Mouse (Mus musculus): Measurements from ENCODE around the gene Fbxo17. TPM values are rescaled to one million over a fixed set of nuclear protein-coding genes. Genes with fewer than 3 reads are reported as not detected.
A peak's percentile ranks its signal among the peaks of the same experiment; 100 is the strongest.

The Fbxo17 gene
- polyA plus RNA-seq, 1 experiment from 2014 or later: 13.6 TPM

- no peaks in the 10 kb centered on the region for H3K9me3 ChIP-seq
- H3K4me3 ChIP-seq: peak within 1 kb of the TSS; percentile 23; the same call in 1 of the 2 replicates
- DNase-seq (ENCODE audit: low spot score): no peak
- H3K4me1 ChIP-seq: peaks cover 8% of the 10 kb centered on the region; the same call in 1 of the 2 replicates
- H3K27ac ChIP-seq: no peak within 1 kb of the TSS
- 3% methylated on average over 17 of the region's 17 CpGs for WGBS
- H3K36me3 ChIP-seq: peaks cover 52% of the 10 kb centered on the region
- peaks cover 27% of the 10 kb centered on the region for H3K27me3 ChIP-seq (ENCODE audit: insufficient read depth, poor library complexity, severe bottlenecking)
Measured at GRCm38 (mm10) chr7:28756079-28756478, 39.5 kb downstream of the Fbxo17 start, which contains the start of gene Ccer2. Gene Ccer2 (plus strand): TSS chr7:28756174.

GRCm38 (mm10) chr7:28758623-28759022 is 42.0 kb downstream of the Fbxo17 start:
- Histone ChIP-seq H3K9me3 (no peaks in the 10 kb centered on the region), H3K36me3 (peaks cover 51% of the 10 kb centered on the region), H3K4me3 (no peak overlapping the region), H3K4me1 (peaks cover 13% of the 10 kb centered on the region; the same call in 1 of the 2 replicates), H3K27ac (no peak overlapping the region), H3K27me3 (ENCODE audit: insufficient read depth, poor library complexity, severe bottlenecking) (peaks cover 27% of the 10 kb centered on the region)
- DNase-seq (ENCODE audit: low spot score): no peak
- WGBS: 81% methylated on average over 13 of the region's 13 CpGs

GRCm38 (mm10) chr7:28761907-28762306 is 45.3 kb downstream of the Fbxo17 start:
- Histone ChIP-seq H3K27me3 (ENCODE audit: insufficient read depth, poor library complexity, severe bottlenecking) (peaks cover 10% of the 10 kb centered on the region), H3K4me3 (no peak overlapping the region), H3K36me3 (peaks cover 42% of the 10 kb centered on the region), H3K9me3 (no peaks in the 10 kb centered on the region), H3K4me1 (peaks cover 19% of the 10 kb centered on the region), H3K27ac (no peak overlapping the region)
- DNase-seq (ENCODE audit: low spot score): no peak
- WGBS: 87% methylated on average over 9 of the region's 9 CpGs

GRCm38 (mm10) chr7:28765211-28765610 is 48.6 kb downstream of the Fbxo17 start:
- DNase-seq (ENCODE audit: low spot score): no peak
- 82% methylated on average over 6 of the region's 6 CpGs for WGBS
- Histone ChIP-seq H3K27ac (no peak overlapping the region), H3K27me3 (ENCODE audit: insufficient read depth, poor library complexity, severe bottlenecking) (no peaks in the 10 kb centered on the region), H3K4me3 (peak overlapping the region; percentile 84), H3K4me1 (peaks cover 29% of the 10 kb centered on the region), H3K36me3 (peaks cover 23% of the 10 kb centered on the region), H3K9me3 (no peaks in the 10 kb centered on the region)

- peaks cover 29% of the 10 kb centered on the region for H3K4me1 ChIP-seq
- peak; percentile 99 for DNase-seq (ENCODE audit: low spot score)
- peak within 1 kb of the TSS; percentile 84 for H3K4me3 ChIP-seq
- under 1% methylated on average over 45 of the region's 45 CpGs for WGBS
- no peaks in the 10 kb centered on the region for H3K27me3 ChIP-seq (ENCODE audit: insufficient read depth, poor library complexity, severe bottlenecking)
- peak within 1 kb of the TSS; percentile 87 for H3K27ac ChIP-seq
- no peaks in the 10 kb centered on the region for H3K9me3 ChIP-seq
- peaks cover 12% of the 10 kb centered on the region for H3K36me3 ChIP-seq
Measured at GRCm38 (mm10) chr7:28766173-28766879, 49.7 kb downstream of the Fbxo17 start, which contains the start of gene Sirt2. Gene Sirt2 (plus strand): TSS chr7:28766735.

GRCm38 (mm10) chr7:28766910-28767309 is 50.3 kb downstream of the Fbxo17 start:
- H3K4me3 ChIP-seq: peak overlapping the region; percentile 84
- peaks cover 24% of the 10 kb centered on the region for H3K4me1 ChIP-seq
- DNase-seq (ENCODE audit: low spot score): no peak
- WGBS: 8% methylated on average over 14 of the region's 14 CpGs
- H3K36me3 ChIP-seq: peaks cover 6% of the 10 kb centered on the region; the same call in 1 of the 2 replicates
- H3K27ac ChIP-seq: peak overlapping the region; percentile 87
- no peaks in the 10 kb centered on the region for H3K27me3 ChIP-seq (ENCODE audit: insufficient read depth, poor library complexity, severe bottlenecking)
- no peaks in the 10 kb centered on the region for H3K9me3 ChIP-seq

GRCm38 (mm10) chr7:28767462-28767965 is 50.9 kb downstream of the Fbxo17 start, which contains the start of gene Nfkbib:
Gene Nfkbib (minus strand): TSS chr7:28767512.
- H3K36me3 ChIP-seq: 0 out of 2 replicates have a peak, but pooled peaks cover 3% of the 10 kb centered on the region
- H3K9me3 ChIP-seq: no peaks in the 10 kb centered on the region
- H3K27me3 ChIP-seq (ENCODE audit: insufficient read depth, poor library complexity, severe bottlenecking): no peaks in the 10 kb centered on the region
- H3K4me1 ChIP-seq: peaks cover 23% of the 10 kb centered on the region
- H3K27ac ChIP-seq: peak within 1 kb of the TSS; percentile 87
- WGBS: 71% methylated on average over 7 of the region's 7 CpGs
- peak within 1 kb of the TSS; percentile 84 for H3K4me3 ChIP-seq
- no peak for DNase-seq (ENCODE audit: low spot score)

- Histone ChIP-seq H3K36me3 (peaks cover 4% of the 10 kb centered on the region), H3K4me1 (peaks cover 35% of the 10 kb centered on the region), H3K27me3 (ENCODE audit: insufficient read depth, poor library complexity, severe bottlenecking) (no peaks in the 10 kb centered on the region), H3K27ac (no peak overlapping the region), H3K4me3 (no peak overlapping the region), H3K9me3 (no peaks in the 10 kb centered on the region)
- WGBS: 88% methylated on average over 9 of the region's 9 CpGs
- no peak for DNase-seq (ENCODE audit: low spot score)
Measured at GRCm38 (mm10) chr7:28769414-28769958, 52.9 kb downstream of the Fbxo17 start.

- Histone ChIP-seq H3K4me3 (no peak overlapping the region), H3K27ac (no peak overlapping the region), H3K9me3 (no peaks in the 10 kb centered on the region), H3K27me3 (ENCODE audit: insufficient read depth, poor library complexity, severe bottlenecking) (no peaks in the 10 kb centered on the region), H3K36me3 (peaks cover 11% of the 10 kb centered on the region), H3K4me1 (peaks cover 28% of the 10 kb centered on the region)
- 68% methylated on average over 3 of the region's 3 CpGs for WGBS
- no peak for DNase-seq (ENCODE audit: low spot score)
Measured at GRCm38 (mm10) chr7:28770309-28770708, 53.7 kb downstream of the Fbxo17 start.

GRCm38 (mm10) chr7:28771867-28772266 is 55.3 kb downstream of the Fbxo17 start:
- Histone ChIP-seq H3K9me3 (no peaks in the 10 kb centered on the region), H3K27ac (no peak overlapping the region), H3K4me3 (no peak overlapping the region), H3K4me1 (peaks cover 21% of the 10 kb centered on the region), H3K36me3 (peaks cover 17% of the 10 kb centered on the region), H3K27me3 (ENCODE audit: insufficient read depth, poor library complexity, severe bottlenecking) (no peaks in the 10 kb centered on the region)
- no peak for DNase-seq (ENCODE audit: low spot score)
- 88% methylated on average over 11 of the region's 11 CpGs for WGBS

- no peaks in the 10 kb centered on the region for H3K27me3 ChIP-seq (ENCODE audit: insufficient read depth, poor library complexity, severe bottlenecking)
- H3K27ac ChIP-seq: no peak overlapping the region
- no peak overlapping the region for H3K4me3 ChIP-seq
- H3K36me3 ChIP-seq: peaks cover 22% of the 10 kb centered on the region
- peaks cover 11% of the 10 kb centered on the region for H3K4me1 ChIP-seq
- 59% methylated on average over 3 of the region's 3 CpGs for WGBS
- no peaks in the 10 kb centered on the region for H3K9me3 ChIP-seq
- no peak for DNase-seq (ENCODE audit: low spot score)
Measured at GRCm38 (mm10) chr7:28773163-28773562, 56.6 kb downstream of the Fbxo17 start.

- H3K27ac ChIP-seq: no peak overlapping the region
- no peak overlapping the region for H3K4me3 ChIP-seq
- DNase-seq (ENCODE audit: low spot score): no peak
- WGBS: 82% methylated on average over 12 of the region's 12 CpGs
- no peaks in the 10 kb centered on the region for H3K9me3 ChIP-seq
- H3K36me3 ChIP-seq: peaks cover 26% of the 10 kb centered on the region
- peaks cover 11% of the 10 kb centered on the region for H3K4me1 ChIP-seq
- no peaks in the 10 kb centered on the region for H3K27me3 ChIP-seq (ENCODE audit: insufficient read depth, poor library complexity, severe bottlenecking)
Measured at GRCm38 (mm10) chr7:28774164-28774563, 57.6 kb downstream of the Fbxo17 start.

- Histone ChIP-seq H3K27ac (no peak overlapping the region), H3K4me1 (peaks cover 13% of the 10 kb centered on the region), H3K9me3 (no peaks in the 10 kb centered on the region), H3K27me3 (ENCODE audit: insufficient read depth, poor library complexity, severe bottlenecking) (no peaks in the 10 kb centered on the region), H3K4me3 (no peak overlapping the region), H3K36me3 (peaks cover 26% of the 10 kb centered on the region)
- DNase-seq (ENCODE audit: low spot score): no peak
- 85% methylated on average over 7 of the region's 7 CpGs for WGBS
Measured at GRCm38 (mm10) chr7:28775129-28775528, 58.5 kb downstream of the Fbxo17 start.
